Mouse (Mus musculus) heart, embryonic 10.5 days (tissue): Measurements from ENCODE around the gene Gss. TPM values are rescaled to one million over a fixed set of nuclear protein-coding genes. Genes with fewer than 3 reads are reported as not detected.
"Not testable (repeated sequence)": the region's sequence is repeated elsewhere in the genome, so short reads cannot be mapped to it uniquely, and the experiment has no call there.

Source experiments
- DNase-seq: peaks from one replicate; pipeline ENCODE4 v3.0.0-alpha.2; 2017; ENCODE audit warnings: low spot score
- H3K27ac ChIP-seq: fragments of 300-500 bp; sonication (generic); 2 replicates; pipeline ENCODE4 v1.5.1; 2016; ENCODE audit warnings: mild to moderate bottlenecking
- H3K27me3 ChIP-seq: fragments of 300-500 bp; sonication (generic); 2 replicates; pipeline ENCODE4 v1.6.1; 2016; ENCODE audit warnings: mild to moderate bottlenecking; ENCODE audit not compliant: poor library complexity, insufficient read depth, severe bottlenecking
- H3K36me3 ChIP-seq: fragments of 300-500 bp; sonication (generic); 2 replicates; pipeline ENCODE4 v1.6.1; 2016; ENCODE audit warnings: mild to moderate bottlenecking, moderate library complexity
- H3K4me1 ChIP-seq: fragments of 300-500 bp; sonication (generic); 2 replicates; pipeline ENCODE4 v1.6.1; 2016; ENCODE audit warnings: mild to moderate bottlenecking
- H3K4me3 ChIP-seq: fragments of 300-500 bp; sonication (generic); 2 replicates; pipeline ENCODE4 v1.5.1; 2016; ENCODE audit warnings: mild to moderate bottlenecking, moderate library complexity
- H3K9me3 ChIP-seq: fragments of 300-500 bp; sonication (generic); 2 replicates; pipeline ENCODE4 v1.6.1; 2016; ENCODE audit warnings: mild to moderate bottlenecking, moderate library complexity
- WGBS: fragments of 180-500 bp; shearing (Covaris S2); methylation state at CpG from one replicate; pipeline ENCODE4 v1.1.7; 2016; 5-methylcytosine and 5-hydroxymethylcytosine counted together
- polyA plus RNA-seq: library from polyadenylated mRNA; unstranded; fragments of >200 nt; fragmentation: Nextera tagmentation; extraction: Ambion mirVana; gene quantifications from 2 replicates; pipeline ENCODE4 v1.2.1, GENCODE M21; 2016

The Gss gene
- polyA plus RNA-seq, 1 experiment from 2014 or later = 29.1 TPM

- H3K4me1 ChIP-seq = no peaks in the 10 kb centered on the region
- H3K27me3 ChIP-seq = no peaks in the 10 kb centered on the region; the same call in 1 of the 2 replicates
- 0 out of 2 replicates have a peak overlapping the region, but pooled peaks have one; percentile 42 for H3K27ac ChIP-seq
- no peak overlapping the region for H3K4me3 ChIP-seq
- H3K9me3 ChIP-seq = no peaks in the 10 kb centered on the region
- H3K36me3 ChIP-seq = no peaks in the 10 kb centered on the region
- DNase-seq = no peak
Measured at GRCm38 (mm10) chr2:155552949-155553354, 39.7 kb downstream of the Gss start.

- DNase-seq = no peak
- no peaks in the 10 kb centered on the region for H3K36me3 ChIP-seq
- H3K27me3 ChIP-seq = no peaks in the 10 kb centered on the region; the same call in 1 of the 2 replicates
- H3K4me1 ChIP-seq = no peaks in the 10 kb centered on the region
- no peak overlapping the region for H3K27ac ChIP-seq
- H3K4me3 ChIP-seq = no peak overlapping the region
- no peaks in the 10 kb centered on the region for H3K9me3 ChIP-seq
Measured at GRCm38 (mm10) chr2:155552336-155552735, 40.3 kb downstream of the Gss start.

- Histone ChIP-seq H3K27ac (no peak overlapping the region), H3K27me3 (0 out of 2 replicates have a peak, but pooled peaks cover 5% of the 10 kb centered on the region), H3K36me3 (no peaks in the 10 kb centered on the region), H3K9me3 (no peaks in the 10 kb centered on the region), H3K4me3 (no peak overlapping the region), H3K4me1 (no peaks in the 10 kb centered on the region)
- WGBS = 66% methylated on average over 1 of the region's 1 CpGs
- DNase-seq = no peak
Measured at GRCm38 (mm10) chr2:155546955-155547354, 45.7 kb downstream of the Gss start.

- Histone ChIP-seq H3K4me1 (peaks cover 8% of the 10 kb centered on the region; the same call in 1 of the 2 replicates), H3K27ac (peak overlapping the region; percentile 69; the same call in 1 of the 2 replicates), H3K4me3 (no peak overlapping the region), H3K36me3 (no peaks in the 10 kb centered on the region), H3K9me3 (no peaks in the 10 kb centered on the region), H3K27me3 (0 out of 2 replicates have a peak, but pooled peaks cover 5% of the 10 kb centered on the region)
- no peak for DNase-seq
- 54% methylated on average over 6 of the region's 6 CpGs for WGBS
Measured at GRCm38 (mm10) chr2:155540822-155541458, 51.7 kb downstream of the Gss start.

- Histone ChIP-seq H3K27ac (no peak overlapping the region), H3K36me3 (no peaks in the 10 kb centered on the region), H3K27me3 (no peaks in the 10 kb centered on the region), H3K9me3 (no peaks in the 10 kb centered on the region), H3K4me1 (peaks cover 8% of the 10 kb centered on the region; the same call in 1 of the 2 replicates), H3K4me3 (no peak overlapping the region)
- no peak for DNase-seq
Measured at GRCm38 (mm10) chr2:155539696-155540095, 52.9 kb downstream of the Gss start.

GRCm38 (mm10) chr2:155538463-155539057 lies 54.0 kb downstream of the Gss start:
- not testable (repeated sequence) for H3K27me3 ChIP-seq, H3K27ac ChIP-seq, H3K36me3 ChIP-seq, H3K9me3 ChIP-seq, H3K4me1 ChIP-seq, DNase-seq
- peak overlapping the region; percentile 15; the same call in 1 of the 2 replicates for H3K4me3 ChIP-seq
- 68% methylated on average over 18 of the region's 19 CpGs for WGBS

- Histone ChIP-seq H3K27me3 (no peaks in the 10 kb centered on the region), H3K27ac (no peak overlapping the region), H3K36me3 (no peaks in the 10 kb centered on the region), H3K4me3 (no peak overlapping the region; the same call in 1 of the 2 replicates), H3K4me1 (peaks cover 8% of the 10 kb centered on the region; the same call in 1 of the 2 replicates), H3K9me3 (no peaks in the 10 kb centered on the region)
- WGBS = 70% methylated on average over 5 of the region's 5 CpGs
- DNase-seq = no peak
Measured at GRCm38 (mm10) chr2:155537761-155538462, 54.7 kb downstream of the Gss start.

GRCm38 (mm10) chr2:155536292-155536691 lies 56.3 kb downstream of the Gss start:
- no peak for DNase-seq
- Histone ChIP-seq H3K27ac (no peak overlapping the region), H3K9me3 (no peaks in the 10 kb centered on the region), H3K4me3 (no peak overlapping the region), H3K36me3 (no peaks in the 10 kb centered on the region), H3K27me3 (no peaks in the 10 kb centered on the region), H3K4me1 (peaks cover 7% of the 10 kb centered on the region; the same call in 1 of the 2 replicates)

- H3K36me3 ChIP-seq = no peaks in the 10 kb centered on the region
- no peak overlapping the region for H3K27ac ChIP-seq
- no peak overlapping the region for H3K4me3 ChIP-seq
- no peaks in the 10 kb centered on the region for H3K9me3 ChIP-seq
- WGBS = 54% methylated on average over 5 of the region's 5 CpGs
- H3K27me3 ChIP-seq = no peaks in the 10 kb centered on the region
- DNase-seq = no peak
- no peaks in the 10 kb centered on the region for H3K4me1 ChIP-seq
Measured at GRCm38 (mm10) chr2:155527367-155527766, 65.2 kb downstream of the Gss start.

GRCm38 (mm10) chr2:155524378-155524777 lies 68.2 kb downstream of the Gss start:
- Histone ChIP-seq H3K27ac (no peak overlapping the region), H3K27me3 (no peaks in the 10 kb centered on the region), H3K9me3 (no peaks in the 10 kb centered on the region), H3K36me3 (no peaks in the 10 kb centered on the region), H3K4me1 (no peaks in the 10 kb centered on the region), H3K4me3 (no peak overlapping the region)
- no peak for DNase-seq
- 60% methylated on average over 1 of the region's 1 CpGs for WGBS

- Histone ChIP-seq H3K4me1 (peaks cover 2% of the 10 kb centered on the region; the same call in 1 of the 2 replicates), H3K9me3 (no peaks in the 10 kb centered on the region)
Measured at GRCm38 (mm10) chr2:155523706-155524105, 68.9 kb downstream of the Gss start.

GRCm38 (mm10) chr2:155518531-155519270 lies 73.9 kb downstream of the Gss start:
- Histone ChIP-seq H3K9me3 (no peaks in the 10 kb centered on the region), H3K27ac (peak overlapping the region; percentile 87; the same call in 1 of the 2 replicates), H3K36me3 (no peaks in the 10 kb centered on the region), H3K4me1 (peaks cover 22% of the 10 kb centered on the region), H3K4me3 (peak overlapping the region; percentile 79), H3K27me3 (peaks cover 23% of the 10 kb centered on the region)
- 28% methylated on average over 18 of the region's 18 CpGs for WGBS
- DNase-seq = no peak

More at GRCm38 (mm10) chr2:155523706-155524105, 68.9 kb downstream of the Gss start:
- WGBS = 60% methylated on average over 5 of the region's 5 CpGs
- Histone ChIP-seq H3K27me3 (no peaks in the 10 kb centered on the region), H3K27ac (no peak overlapping the region), H3K4me3 (no peak overlapping the region), H3K36me3 (no peaks in the 10 kb centered on the region)
- no peak for DNase-seq
